Mouse (Mus musculus) cortical plate, adult 2 months (tissue): ENCODE data around the gene Braf.

ENCODE experiments used
- CTCF ChIP-seq: fragments of 200-500 bp; IDR thresholded peaks from 2 replicates; pipeline ENCODE4 v1.5.1; 2011; ENCODE audit warnings: mild to moderate bottlenecking, control low read depth, low read length; ENCODE audit not compliant: insufficient read depth; ENCODE audit errors: extremely low read depth
- POLR2A ChIP-seq: fragments of 200-500 bp; IDR thresholded peaks from 2 replicates; pipeline ENCODE4 v1.6.1; 2011; ENCODE audit warnings: mild to moderate bottlenecking, low read length, control low read depth; ENCODE audit not compliant: insufficient read depth; ENCODE audit errors: extremely low read depth

- no peak for TF ChIP-seq CTCF
- 0 out of 2 replicates have a peak, but pooled peaks have one; percentile 17 for TF ChIP-seq POLR2A
These were observed 167.5 kb downstream of the Braf start, which contains the start of gene Dennd2a for GRCm38 (mm10) chr6:39557723-39558261.
